Mouse (Mus musculus) urinary bladder, adult 2 months (tissue): ENCODE data around the gene Olfr92. TPM values are rescaled to one million over a fixed set of nuclear protein-coding genes. Genes with fewer than 3 reads are reported as not detected.
"Not testable (repeated sequence)": the region's sequence is repeated elsewhere in the genome, so short reads cannot be mapped to it uniquely, and the experiment has no call there.

Experiments
- DNase-seq: peaks from one replicate; pipeline ENCODE4 v3.0.0; 2022; ENCODE audit warnings: low spot score
- polyA plus RNA-seq: library from polyadenylated mRNA; depleted of rRNA; stranded (reverse); fragments of >200 nt; gene quantifications from 2 replicates; pipeline ENCODE4 v1.2.3, GENCODE M21; 2012; rRNA removed

The Olfr92 gene
- not detected in 2 replicates for polyA plus RNA-seq

- no peak for DNase-seq
These were observed at the start of gene Olfr92 for GRCm38 (mm10) chr17:37119988-37120387. Gene Olfr92, minus strand, starts transcription at chr17:37120088.

GRCm38 (mm10) chr17:37161394-37161793 lies 41.5 kb upstream of the Olfr92 start, which contains the start of gene Olfr93:
Gene Olfr93, minus strand, starts transcription at chr17:37161494.
- DNase-seq, result no peak

- DNase-seq, result not testable (repeated sequence)
These were observed 11.5 kb upstream of the Olfr92 start for GRCm38 (mm10) chr17:37131366-37131765.

GRCm38 (mm10) chr17:37098178-37098577 lies 21.7 kb downstream of the Olfr92 start, which contains the start of gene Olfr91:
Gene Olfr91, minus strand, starts transcription at chr17:37098278.
- no peak for DNase-seq

GRCm38 (mm10) chr17:37093289-37093688 lies 26.6 kb downstream of the Olfr92 start:
- no peak for DNase-seq

GRCm38 (mm10) chr17:37092198-37092597 lies 27.7 kb downstream of the Olfr92 start:
- no peak for DNase-seq

- no peak for DNase-seq
These were observed 31.5 kb downstream of the Olfr92 start, which contains the start of gene Olfr90 for GRCm38 (mm10) chr17:37088399-37088798. Gene Olfr90, minus strand, starts transcription at chr17:37088499.

GRCm38 (mm10) chr17:37085545-37085944 lies 34.3 kb downstream of the Olfr92 start:
- DNase-seq, result no peak

- DNase-seq, result no peak
These were observed 35.3 kb downstream of the Olfr92 start for GRCm38 (mm10) chr17:37084632-37085031.

- DNase-seq, result no peak
These were observed 36.6 kb downstream of the Olfr92 start for GRCm38 (mm10) chr17:37083327-37083726.

GRCm38 (mm10) chr17:37081659-37082058 lies 38.2 kb downstream of the Olfr92 start:
- no peak for DNase-seq

- no peak for DNase-seq
These were observed 39.8 kb downstream of the Olfr92 start for GRCm38 (mm10) chr17:37080119-37080518.

- no peak for DNase-seq
These were observed 40.9 kb downstream of the Olfr92 start for GRCm38 (mm10) chr17:37078990-37079389.

GRCm38 (mm10) chr17:37078193-37078592 lies 41.7 kb downstream of the Olfr92 start:
- no peak for DNase-seq

- no peak for DNase-seq
These were observed 44.1 kb downstream of the Olfr92 start for GRCm38 (mm10) chr17:37075766-37076165.

- DNase-seq, result no peak
These were observed 44.7 kb downstream of the Olfr92 start for GRCm38 (mm10) chr17:37075181-37075580.

GRCm38 (mm10) chr17:37072730-37073276 lies 47.1 kb downstream of the Olfr92 start:
- DNase-seq, result no peak

GRCm38 (mm10) chr17:37072080-37072729 lies 47.7 kb downstream of the Olfr92 start:
- DNase-seq, result no peak

- no peak for DNase-seq
These were observed 49.8 kb downstream of the Olfr92 start for GRCm38 (mm10) chr17:37070121-37070520.

- DNase-seq, result no peak
These were observed 52.0 kb downstream of the Olfr92 start for GRCm38 (mm10) chr17:37067861-37068260.

GRCm38 (mm10) chr17:37065993-37066392 lies 53.9 kb downstream of the Olfr92 start:
- DNase-seq, result no peak

- DNase-seq, result no peak
These were observed 56.0 kb downstream of the Olfr92 start for GRCm38 (mm10) chr17:37063686-37064495.

GRCm38 (mm10) chr17:37063063-37063462 lies 56.8 kb downstream of the Olfr92 start:
- no peak for DNase-seq
